Mouse (Mus musculus): ENCODE data around the gene Cd248.
"Not testable (repeated sequence)": the region's sequence is repeated elsewhere in the genome, so short reads cannot be mapped to it uniquely, and the experiment has no call there.

Cd248 gene

GRCm38 (mm10) chr19:5079279-5079678 is 11.4 kb downstream of the Cd248 start:
- no peak for DNase-seq

DNA sequence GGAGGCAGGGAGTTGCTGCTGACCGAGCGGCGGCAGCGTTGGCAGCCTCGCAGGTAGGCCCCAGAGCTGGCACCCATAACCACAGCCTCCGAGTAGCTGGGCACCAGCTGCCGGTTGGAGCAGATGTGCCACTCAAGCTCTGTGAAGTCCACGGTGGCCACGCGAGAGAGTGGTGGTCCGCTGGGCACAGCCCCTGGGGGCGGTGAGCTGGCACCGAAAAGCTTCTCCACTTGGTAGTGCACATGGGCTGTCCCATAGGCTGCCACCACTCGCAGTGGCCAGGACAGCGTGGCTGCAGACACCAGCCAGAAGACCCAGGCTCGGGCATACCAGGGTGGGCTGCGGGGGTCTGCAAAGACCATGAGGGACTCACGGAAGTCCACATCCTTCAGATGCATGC is 14.1 kb downstream of the Cd248 start:
- no peak for DNase-seq

- DNase-seq, result no peak
Observed at GRCm38 (mm10) chr19:5082596-5082995, 14.7 kb downstream of the Cd248 start.

GRCm38 (mm10) chr19:5083961-5084833 is 16.3 kb downstream of the Cd248 start:
- no peak for DNase-seq

GRCm38 (mm10) chr19:5084834-5085144 is 16.9 kb downstream of the Cd248 start:
- DNase-seq, result no peak

DNA sequence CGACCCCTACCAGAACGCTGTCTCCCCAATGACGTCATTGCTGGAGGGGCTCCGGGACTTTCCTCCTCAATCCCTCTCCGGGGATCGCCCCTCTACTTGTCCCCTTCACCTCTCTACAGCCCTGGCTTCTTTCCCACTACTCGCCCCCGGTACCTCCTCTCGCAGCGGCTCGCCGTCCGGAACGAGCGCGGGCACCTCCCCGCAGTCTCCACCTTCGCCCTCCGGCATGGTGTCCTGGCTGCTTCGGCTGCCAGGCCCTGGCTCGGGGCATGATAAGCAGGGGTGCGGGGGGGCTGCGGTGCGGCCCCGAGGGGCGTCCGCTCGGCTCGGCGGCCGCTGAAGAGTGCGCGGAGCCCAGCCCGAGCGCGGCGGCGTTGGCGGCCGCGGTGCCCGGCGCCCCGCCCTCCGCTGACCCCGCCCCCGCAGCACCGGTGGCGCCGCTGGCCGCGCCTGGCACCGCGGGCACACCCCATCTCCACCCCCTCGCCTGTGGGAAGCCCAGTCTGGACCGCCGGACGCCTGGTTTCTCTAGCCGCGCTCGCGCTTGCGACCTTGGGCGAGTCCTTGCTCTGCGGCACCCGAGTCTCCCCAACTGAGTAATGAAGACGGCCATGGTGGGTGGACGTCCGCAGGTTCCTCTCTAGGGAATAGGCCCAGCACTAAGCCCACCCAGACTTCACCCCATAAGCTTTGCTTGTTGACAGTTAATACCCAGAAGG is 17.4 kb downstream of the Cd248 start, which contains the start of gene Tmem151a:
Gene Tmem151a (minus strand): TSS at position 387 of the 719 bp plus-strand sequence.
- peak; percentile 56 for DNase-seq

DNA sequence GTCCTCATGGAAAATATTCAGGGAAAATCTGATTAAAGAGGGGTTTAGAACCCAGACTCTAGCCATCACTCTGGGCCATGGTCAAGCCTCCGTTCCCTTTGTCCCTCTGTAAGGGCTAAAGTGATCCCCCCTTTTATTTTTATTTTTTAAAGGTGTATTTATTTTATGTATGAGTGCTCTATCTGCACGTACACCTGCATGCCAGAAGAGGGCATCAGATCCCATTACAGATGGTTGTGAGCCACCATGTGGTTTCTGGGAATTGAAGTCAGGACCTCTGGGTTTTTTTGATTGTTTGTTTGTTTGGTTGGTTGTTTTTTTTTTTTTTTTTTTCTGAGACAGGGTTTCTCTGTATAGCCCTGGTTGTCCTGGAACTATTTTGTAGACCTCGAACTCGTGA is 18.7 kb downstream of the Cd248 start:
- DNase-seq, result not testable (repeated sequence)

DNA sequence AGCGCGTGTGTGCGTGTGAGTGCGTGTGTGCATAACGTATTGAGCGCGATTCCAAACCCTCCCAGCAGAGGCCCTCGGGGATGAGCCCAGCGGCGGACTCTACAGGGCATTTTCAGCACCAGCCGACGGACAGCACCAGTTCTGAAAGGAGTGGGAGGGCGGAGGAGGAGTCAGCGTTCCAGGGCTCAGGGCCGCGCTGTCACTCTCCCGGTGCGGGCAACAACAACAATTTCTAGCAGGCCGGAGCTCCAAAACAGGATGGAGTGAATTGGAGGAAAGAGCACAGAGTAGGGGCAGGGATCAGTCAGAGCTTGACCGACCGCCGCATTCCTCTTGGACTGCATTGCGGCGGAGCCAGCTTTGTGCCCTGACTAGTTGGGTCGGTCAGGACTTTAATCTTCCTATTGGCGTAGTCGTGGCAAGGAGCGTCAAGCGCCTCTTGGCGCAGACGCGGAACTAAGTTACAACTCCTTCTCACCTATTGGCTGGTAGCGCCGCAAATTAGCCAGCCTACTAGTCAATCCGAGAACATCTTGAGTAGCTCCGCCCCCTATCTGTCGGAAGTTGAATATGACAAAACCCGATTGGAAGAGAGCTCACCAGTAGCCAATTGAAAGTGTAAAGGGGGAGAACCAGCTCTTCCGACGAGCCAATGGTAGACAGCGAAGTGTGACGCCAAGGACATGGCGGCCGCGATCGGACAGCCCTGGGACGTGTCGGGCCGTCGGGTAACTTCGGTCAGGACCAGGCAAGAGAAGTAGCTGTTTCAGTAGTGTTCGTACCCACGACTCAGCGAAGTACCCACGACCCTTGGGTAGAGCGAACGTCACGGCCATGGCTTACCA is 20.2 kb downstream of the Cd248 start, which contains the start of gene Yif1a:
Gene Yif1a (plus strand): TSS at position 655 of the 845 bp plus-strand sequence.
- peak; percentile 100 for DNase-seq

- no peak for DNase-seq
Observed at GRCm38 (mm10) chr19:5089324-5089723, 21.4 kb downstream of the Cd248 start.

DNA sequence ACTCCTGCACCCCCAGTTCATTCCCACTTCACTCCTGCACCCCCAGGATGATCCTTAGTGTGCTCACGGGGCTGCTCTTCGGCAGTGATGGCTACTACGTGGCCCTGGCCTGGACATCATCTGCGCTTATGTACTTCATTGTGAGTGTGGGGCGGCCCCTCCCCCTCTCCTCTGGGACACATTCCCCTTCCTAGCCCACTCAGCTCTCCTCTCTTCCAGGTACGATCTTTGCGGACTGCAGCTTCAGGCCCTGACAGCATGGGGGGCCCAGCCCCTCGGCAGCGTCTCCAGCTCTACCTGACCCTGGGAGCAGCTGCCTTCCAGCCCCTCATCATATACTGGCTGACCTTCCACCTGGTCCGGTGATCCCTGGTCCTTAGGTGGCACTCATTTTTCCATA is 24.2 kb downstream of the Cd248 start:
- no peak for DNase-seq

DNA sequence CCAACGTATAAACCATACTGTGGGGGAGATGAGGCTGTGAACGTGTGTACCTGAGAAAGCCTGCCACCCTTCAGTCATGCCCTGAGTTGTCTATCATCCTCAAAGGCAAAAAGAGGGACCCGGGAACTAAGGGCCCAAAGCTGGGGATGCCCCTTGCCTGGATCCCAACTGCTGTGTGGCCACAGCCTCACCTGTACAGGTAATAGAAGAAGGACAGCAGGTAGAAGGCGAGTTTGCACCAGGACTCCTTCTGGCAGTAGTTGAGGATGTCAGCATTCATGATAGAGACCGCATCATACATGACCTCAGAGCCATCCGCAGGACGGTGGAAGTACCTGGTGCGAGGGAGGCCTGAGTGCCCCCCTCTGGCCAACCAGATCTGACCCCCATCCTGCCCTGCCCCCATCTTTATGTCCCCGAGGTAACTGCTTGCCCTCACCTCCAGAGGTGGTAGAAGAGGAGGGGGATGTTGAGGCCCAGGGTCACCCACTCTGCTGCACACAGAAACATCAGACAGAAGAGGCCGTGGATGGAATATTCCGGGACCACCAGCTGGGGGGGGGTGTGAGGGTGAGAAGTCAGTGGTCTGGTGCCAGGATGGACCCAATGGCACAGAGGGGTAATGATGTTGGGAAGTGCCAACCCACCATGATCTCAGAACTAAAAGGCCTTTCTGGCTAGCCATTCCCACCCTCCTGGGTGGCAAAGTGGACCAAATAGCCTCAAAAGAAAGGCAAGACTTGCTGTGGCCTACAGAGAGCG is 25.8 kb downstream of the Cd248 start:
- DNase-seq, result no peak

DNA sequence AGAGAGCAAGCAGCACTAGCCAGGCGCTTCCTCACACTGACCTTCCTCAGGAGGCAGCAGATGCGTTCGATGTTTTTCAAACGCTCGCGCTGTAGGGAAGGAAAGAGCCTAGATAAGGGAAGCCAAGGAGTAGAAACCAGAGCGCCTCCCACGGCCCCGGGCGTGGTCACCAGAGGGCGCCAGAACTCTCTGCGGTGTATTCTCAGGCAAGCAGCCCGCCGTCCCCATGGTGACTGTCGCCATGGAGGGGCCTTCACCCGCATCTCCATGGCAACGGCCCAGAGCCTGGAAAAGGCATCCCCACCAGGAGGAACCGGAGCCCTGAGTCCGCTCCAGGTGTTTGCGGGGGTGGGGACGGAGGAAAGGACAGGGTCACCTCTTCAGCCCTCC is 26.4 kb downstream of the Cd248 start:
- DNase-seq, result peak; percentile 97

GRCm38 (mm10) chr19:5094746-5095417 is 27.0 kb downstream of the Cd248 start:
- DNase-seq, result no peak

- peak; percentile 40 for DNase-seq
Observed at GRCm38 (mm10) chr19:5095887-5096474, 28.1 kb downstream of the Cd248 start.

DNA sequence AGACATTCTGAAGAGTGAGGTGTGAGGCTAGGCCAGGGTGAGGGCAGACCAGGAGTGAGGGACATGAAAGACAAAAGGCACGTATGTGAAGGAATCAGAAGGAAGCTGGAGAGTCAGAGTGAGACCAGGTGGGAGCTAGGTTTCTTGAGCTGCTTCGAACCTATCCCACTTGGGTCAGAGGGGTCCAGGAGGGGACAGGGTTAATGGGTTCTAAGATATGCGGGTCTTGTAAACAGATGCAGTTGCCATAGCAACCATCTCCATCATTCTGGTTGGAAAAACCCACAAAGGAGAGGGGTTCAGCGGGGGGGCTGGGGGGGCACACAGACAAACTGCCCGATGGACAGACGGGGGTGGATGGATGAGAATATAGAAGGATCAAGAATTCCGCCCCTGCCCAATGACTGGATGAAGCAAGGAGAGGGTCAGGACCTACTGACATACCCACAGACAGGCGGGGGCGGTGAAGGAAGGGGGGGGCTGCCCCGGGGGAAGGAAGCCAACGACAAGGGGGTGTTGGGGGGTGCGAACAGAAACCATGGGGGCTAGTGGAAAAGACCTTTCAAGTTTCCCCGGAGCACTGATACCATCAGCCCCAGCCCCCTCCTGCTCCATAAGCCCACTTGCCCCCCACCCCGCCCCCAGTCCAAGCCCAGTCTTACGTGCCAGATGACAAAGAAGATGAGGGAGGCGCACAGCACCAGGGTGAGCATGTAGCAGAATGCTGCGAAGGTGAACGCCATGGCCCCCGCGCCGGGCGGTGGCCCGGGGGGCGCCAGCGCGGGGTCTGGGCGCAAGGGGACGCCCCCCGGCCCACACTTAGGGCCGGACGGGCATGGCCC is 29.9 kb downstream of the Cd248 start:
- DNase-seq, result peak; percentile 51

GRCm38 (mm10) chr19:5098363-5099143 is 30.7 kb downstream of the Cd248 start, which contains the start of gene Cnih2:
Gene Cnih2, minus strand, starts transcription at chr19:5098521.
- peak; percentile 79 for DNase-seq

- no peak for DNase-seq
Observed at GRCm38 (mm10) chr19:5106074-5106473, 38.2 kb downstream of the Cd248 start.

- DNase-seq, result peak; percentile 99
Observed at GRCm38 (mm10) chr19:5106731-5107191, 38.9 kb downstream of the Cd248 start, which contains the start of gene Rab1b. Gene Rab1b, minus strand, starts transcription at chr19:5107072.

- DNase-seq, result no peak
Observed at GRCm38 (mm10) chr19:5107556-5108270, 39.8 kb downstream of the Cd248 start.

Data from retina, postnatal 1 day (tissue).